Mouse (Mus musculus): ENCODE measurements around the gene Btbd9.

Btbd9 gene

DNA sequence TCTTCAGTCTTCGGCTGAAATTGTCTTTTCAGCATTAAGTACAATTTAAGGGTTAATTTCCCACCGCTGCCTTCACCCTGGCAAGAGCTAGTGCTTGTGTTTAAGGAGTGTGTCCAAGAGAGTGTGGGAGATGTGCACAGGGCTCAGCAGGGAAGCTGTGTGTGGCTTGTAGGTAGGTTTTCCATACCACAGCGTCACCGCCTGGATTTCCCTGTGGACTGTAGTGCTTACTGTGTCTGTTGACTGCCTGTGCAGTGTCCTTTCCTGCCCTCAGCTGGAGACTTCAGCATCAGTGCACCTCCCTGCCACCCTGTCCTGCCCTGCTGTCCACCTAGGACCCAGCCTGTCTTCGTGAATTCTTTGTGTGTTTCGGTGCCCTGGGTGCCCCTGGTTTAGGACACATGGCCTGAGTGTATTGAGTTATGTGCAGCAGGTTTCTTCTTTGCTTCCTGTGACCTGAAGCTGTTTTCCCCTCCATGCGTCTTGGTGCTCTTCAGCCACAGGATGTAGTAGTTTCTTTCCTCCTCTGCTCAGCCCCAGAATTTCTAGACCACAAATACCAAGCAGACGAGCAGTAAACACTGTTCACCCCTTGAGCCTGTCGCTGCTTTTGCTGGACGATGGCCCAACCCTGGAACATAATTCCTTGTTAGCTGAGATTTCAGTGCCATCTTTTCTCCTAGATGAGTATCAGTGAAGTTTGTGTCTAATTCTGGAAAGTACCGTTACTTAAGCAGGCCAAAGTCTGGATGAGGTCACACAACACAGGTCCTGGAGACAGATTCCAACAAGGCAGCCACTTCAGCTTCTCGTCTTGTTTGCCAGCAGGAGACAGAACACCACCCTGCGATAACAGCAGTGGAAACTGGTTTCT, 376.7 kb downstream of the Btbd9 start:
- DNase-seq (ENCODE audit: low spot score) = no peak

DNA sequence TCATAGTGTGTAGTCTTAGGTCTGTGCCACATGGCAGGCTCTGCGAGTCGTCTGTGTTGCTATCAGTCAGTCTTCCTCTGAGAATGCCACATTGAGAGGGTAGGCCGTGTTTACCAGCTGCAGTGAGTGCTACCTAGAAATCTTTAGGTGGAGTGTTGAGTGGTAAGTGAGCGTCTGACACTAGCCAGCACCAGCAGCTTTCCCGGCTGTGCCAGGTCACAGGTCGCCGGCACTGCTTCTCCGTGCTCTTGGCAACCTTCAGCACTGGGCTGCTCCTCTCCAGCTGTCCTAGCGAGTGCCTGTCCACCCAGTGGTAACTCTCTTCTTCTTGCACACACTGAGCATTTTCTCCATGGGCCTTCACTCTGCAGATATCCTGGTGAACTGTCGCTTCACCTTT, 377.9 kb downstream of the Btbd9 start:
- no peak for DNase-seq (ENCODE audit: low spot score)

- no peak for DNase-seq (ENCODE audit: low spot score)
These were observed 378.8 kb downstream of the Btbd9 start for GRCm38 (mm10) chr17:30197280-30198030.

DNA sequence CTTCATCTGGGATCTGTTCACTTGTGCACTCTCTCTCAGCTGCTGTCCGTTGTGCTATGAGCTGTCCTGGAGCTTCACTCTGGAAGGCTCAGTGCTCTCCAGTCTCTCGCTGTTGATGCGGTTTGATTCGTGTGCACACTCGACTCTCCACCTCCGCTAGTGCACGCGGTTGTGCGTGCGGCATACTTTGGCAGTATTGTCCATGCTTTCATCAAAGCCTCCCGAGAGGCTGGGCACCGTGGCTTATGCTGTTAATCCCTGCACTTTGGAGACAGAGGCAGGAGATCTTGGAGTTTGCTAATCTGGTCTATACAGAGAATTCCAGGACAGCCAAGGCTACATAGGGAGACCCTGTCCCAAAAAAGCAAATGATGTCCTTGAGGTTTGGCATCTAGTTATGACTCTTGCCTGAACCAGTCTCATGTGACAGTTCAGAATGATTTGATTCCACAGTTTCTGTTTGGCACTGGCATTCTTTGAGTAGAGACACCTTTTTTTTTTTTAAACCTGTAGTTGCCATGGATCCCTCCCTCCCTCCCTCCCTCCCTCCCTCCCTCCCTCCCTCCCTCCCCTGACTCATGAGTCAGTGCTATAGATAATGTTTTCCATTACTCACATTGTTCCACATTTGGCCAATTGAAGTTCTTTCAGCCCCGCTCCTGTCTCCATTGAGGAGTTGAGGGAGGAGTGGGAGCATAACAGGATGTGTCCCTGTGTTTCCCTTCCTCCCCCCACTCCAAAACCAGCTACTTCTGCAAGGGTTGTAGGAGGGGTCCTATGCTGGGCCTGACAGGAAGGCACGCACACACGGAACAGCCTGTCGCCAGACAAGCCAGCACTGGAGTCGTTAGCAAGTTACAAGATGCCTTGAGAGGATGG, 379.6 kb downstream of the Btbd9 start:
- no peak for DNase-seq (ENCODE audit: low spot score)

- DNase-seq (ENCODE audit: low spot score) = no peak
These were observed 380.6 kb downstream of the Btbd9 start for GRCm38 (mm10) chr17:30195591-30196183.

GRCm38 (mm10) chr17:30194629-30195445, 381.5 kb downstream of the Btbd9 start:
- no peak for DNase-seq (ENCODE audit: low spot score)

GRCm38 (mm10) chr17:30194091-30194490, 382.2 kb downstream of the Btbd9 start:
- no peak for DNase-seq (ENCODE audit: low spot score)

DNA sequence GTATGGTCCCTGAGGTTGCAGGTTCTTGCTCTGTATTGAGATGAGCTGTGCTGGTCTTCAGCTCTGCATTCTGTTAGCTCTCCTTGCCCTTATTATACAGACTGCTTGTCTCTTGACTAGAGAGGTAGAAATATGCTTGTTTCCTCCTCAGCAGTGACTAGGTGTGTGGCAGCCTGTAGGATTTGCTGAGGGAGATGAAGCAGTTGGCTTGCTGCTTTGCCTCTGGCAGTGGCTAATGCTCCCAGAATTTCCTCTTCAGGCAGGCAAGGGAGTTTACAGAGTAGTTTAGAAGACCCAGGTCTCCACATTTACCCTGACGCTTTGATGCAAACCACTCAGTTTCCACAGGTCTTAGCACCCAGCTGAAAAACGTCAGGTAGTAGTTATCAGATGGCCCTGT, 382.7 kb downstream of the Btbd9 start:
- no peak for DNase-seq (ENCODE audit: low spot score)

- no peak for DNase-seq (ENCODE audit: low spot score)
These were observed 383.8 kb downstream of the Btbd9 start for GRCm38 (mm10) chr17:30192416-30193005.

DNA sequence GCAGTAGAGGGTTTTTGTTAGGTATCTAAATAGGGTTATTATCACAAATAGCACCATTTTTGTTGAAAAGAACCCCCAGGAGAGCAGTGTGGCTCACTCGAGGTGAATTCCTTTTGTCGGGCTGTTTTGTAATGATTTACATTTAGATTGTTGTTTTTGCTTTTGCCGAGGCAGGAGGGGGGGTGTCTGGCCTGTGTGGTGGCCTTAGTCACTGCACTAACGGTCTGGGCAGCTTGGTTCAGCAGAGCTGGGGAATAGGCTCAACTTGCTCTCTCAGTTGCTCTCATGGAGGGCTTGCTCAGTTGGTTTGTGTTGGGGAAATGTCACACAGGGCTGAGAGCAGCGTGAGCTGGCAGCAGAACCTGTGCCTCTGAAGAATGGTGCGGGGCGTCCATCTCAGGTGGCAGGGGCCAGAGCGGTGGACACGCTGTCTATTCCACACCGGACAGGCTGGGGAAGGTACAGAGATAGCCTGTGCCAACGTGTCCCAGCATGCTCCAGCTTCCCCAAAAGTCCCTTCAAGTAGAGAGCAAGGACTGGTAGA, 385.1 kb downstream of the Btbd9 start:
- peak; percentile 0 for DNase-seq (ENCODE audit: low spot score)

- no peak for DNase-seq (ENCODE audit: low spot score)
These were observed 388.0 kb downstream of the Btbd9 start for GRCm38 (mm10) chr17:30188031-30188981.

- no peak for DNase-seq (ENCODE audit: low spot score)
These were observed 388.7 kb downstream of the Btbd9 start for GRCm38 (mm10) chr17:30187581-30187980.

GRCm38 (mm10) chr17:30187154-30187553, 389.1 kb downstream of the Btbd9 start:
- no peak for DNase-seq (ENCODE audit: low spot score)

- DNase-seq (ENCODE audit: low spot score) = no peak
These were observed 392.7 kb downstream of the Btbd9 start for GRCm38 (mm10) chr17:30183561-30183960.

GRCm38 (mm10) chr17:30182063-30182462, 394.2 kb downstream of the Btbd9 start:
- no peak for DNase-seq (ENCODE audit: low spot score)

- DNase-seq (ENCODE audit: low spot score) = no peak
These were observed 394.7 kb downstream of the Btbd9 start for GRCm38 (mm10) chr17:30181554-30181953.

GRCm38 (mm10) chr17:30180197-30180596, 396.1 kb downstream of the Btbd9 start:
- no peak for DNase-seq (ENCODE audit: low spot score)

GRCm38 (mm10) chr17:30178402-30178801, 397.9 kb downstream of the Btbd9 start:
- no peak for DNase-seq (ENCODE audit: low spot score)

- DNase-seq (ENCODE audit: low spot score) = no peak
These were observed 398.9 kb downstream of the Btbd9 start for GRCm38 (mm10) chr17:30177435-30177834.
